Mouse (Mus musculus): Measurements from ENCODE around the gene Zfp599. TPM values are rescaled to one million over a fixed set of nuclear protein-coding genes. Genes with fewer than 3 reads are reported as not detected.

The Zfp599 gene
- total and polyA plus RNA-seq, 3 experiments: 7.6 to 12.1 TPM; not detected in 1

DNA sequence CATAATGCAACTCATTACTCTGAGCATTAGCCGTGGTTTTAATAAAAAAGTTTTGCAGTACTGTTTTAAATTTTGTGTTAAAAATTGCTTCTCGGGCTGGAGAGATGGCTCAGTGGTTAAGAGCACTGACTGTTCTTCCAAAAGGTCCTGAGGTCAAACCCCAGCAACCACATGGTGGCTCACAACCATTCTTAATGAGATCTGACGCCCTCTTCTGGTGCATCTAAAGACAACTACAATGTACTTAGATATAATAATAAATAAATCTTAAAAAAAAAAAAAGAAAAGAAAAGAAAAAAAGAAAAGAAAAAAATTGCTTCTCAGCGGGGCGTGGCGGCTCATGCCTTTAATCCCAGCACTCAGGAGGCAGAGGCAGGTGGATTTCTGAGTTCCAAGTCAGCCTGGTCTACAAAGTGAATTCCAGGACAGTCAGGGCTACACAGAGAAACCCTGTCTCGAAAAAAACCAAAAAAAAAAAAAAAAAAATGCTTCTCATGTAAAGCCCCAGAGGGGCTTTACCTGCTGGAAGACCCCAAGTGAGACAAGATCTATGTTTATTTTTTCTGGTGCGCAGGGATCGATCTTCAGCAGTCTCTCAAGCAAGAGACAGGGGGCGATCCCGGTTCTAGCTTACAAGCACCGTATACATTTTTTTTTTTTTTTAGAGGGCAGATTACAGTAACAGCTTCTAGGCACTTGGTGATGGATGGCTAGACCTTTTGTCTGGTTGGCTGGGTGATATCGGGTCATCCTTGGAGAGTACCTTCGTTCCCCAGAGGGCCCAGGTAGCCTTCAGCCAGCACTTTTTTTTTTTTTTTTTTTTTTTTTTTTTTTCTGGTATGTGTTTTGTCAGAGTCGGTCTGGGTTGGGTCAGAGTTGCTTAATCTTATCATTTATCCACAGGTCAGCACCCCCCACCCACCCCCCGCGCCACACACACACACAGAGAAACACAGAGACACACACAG lies 34.9 kb downstream of the Zfp599 start (continued):
- TF ChIP-seq ZMIZ1 (IDR thresholded peaks at IDR 0.05; ENCODE audit: low read depth, low read length) (no peak), GABPA (IDR thresholded peaks at IDR 0.05; ENCODE audit: low read depth, low read length) (0 out of 2 replicates have a peak, but pooled peaks have one; percentile 21), POLR2AphosphoS2 (IDR thresholded peaks at IDR 0.05; ENCODE audit: low read length) (no peak), BHLHE40 (IDR thresholded peaks at IDR 0.05; ENCODE audit: borderline replicate concordance, low read depth, low read length) (0 out of 2 replicates have a peak, but pooled peaks have one; percentile 18), RAD21 (IDR thresholded peaks at IDR 0.05; ENCODE audit: low read depth, low read length) (peak; percentile 56)

DNA sequence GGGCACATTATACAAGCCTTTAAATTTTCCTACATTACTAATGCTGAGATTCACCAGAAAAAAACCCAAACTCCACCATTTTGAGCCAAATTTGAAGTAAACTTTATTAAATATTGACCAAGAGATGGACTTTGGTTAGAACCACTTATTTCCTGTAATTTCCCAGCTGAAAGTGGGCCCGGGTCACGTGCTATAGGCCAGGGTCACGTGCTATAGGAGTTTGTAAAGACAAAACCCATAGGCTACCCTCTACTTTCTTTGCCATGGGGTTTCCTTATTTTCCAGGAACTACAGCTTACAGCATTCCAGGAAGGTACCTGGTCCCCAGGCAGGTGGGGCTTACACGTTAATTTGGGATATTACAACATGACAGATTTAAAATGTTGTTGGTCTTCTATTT lies 35.6 kb downstream of the Zfp599 start:
- DNase-seq (ENCODE audit: low read depth, low spot score): no peak
- H3K36me3 ChIP-seq (ENCODE audit: control insufficient read depth in 1 of 2, insufficient read depth in 2 of 2, low read length in 2 of 2): peaks cover 0 to 11% of the 10 kb centered on the region in 2 experiments; a peak in 2 of 4 replicates
- peaks cover 0 to 6% of the 10 kb centered on the region in 2 experiments; a peak in 3 of 4 replicates for H3K4me1 ChIP-seq (ENCODE audit: control insufficient read depth in 1 of 2, insufficient read depth in 2 of 2, low read length in 2 of 2)
- H3K9me3 ChIP-seq (replicated peaks; ENCODE audit: insufficient read depth, low read length): no peaks in the 10 kb centered on the region
- peaks cover 25% of the 10 kb centered on the region for H3K79me2 ChIP-seq (ENCODE audit: control insufficient read depth, insufficient read depth, low read length, poor library complexity)
- no peak overlapping the region for H3K27ac ChIP-seq (ENCODE audit: control insufficient read depth, low read depth, low read length)
- TF ChIP-seq TBP (IDR thresholded peaks at IDR 0.05; ENCODE audit: low read depth, low read length) (no peak), MAZ (IDR thresholded peaks at IDR 0.05; ENCODE audit: low read depth, low read length) (no peak), MAX (IDR thresholded peaks at IDR 0.05; ENCODE audit: low read length) (no peak), NRF1 (IDR thresholded peaks at IDR 0.05; ENCODE audit: insufficient read depth, low read depth, low read length, poor library complexity, severe bottlenecking) (no peak), SIN3A (IDR thresholded peaks at IDR 0.05; ENCODE audit: low read length) (no peak), CTCF (IDR thresholded peaks at IDR 0.05 in 2 of 3, conservative IDR thresholded peaks at IDR 0.05 in 1 of 3; ENCODE audit: control insufficient read depth in 1 of 3, insufficient read depth in 1 of 3, low read depth in 2 of 3, low read length in 3 of 3, poor library complexity in 1 of 3, severe bottlenecking in 1 of 3) (no peak), CHD1 (IDR thresholded peaks at IDR 0.05; ENCODE audit: low read depth, low read length) (no peak), TCF12 (IDR thresholded peaks at IDR 0.05; ENCODE audit: low read depth, low read length) (no peak), ZMIZ1 (IDR thresholded peaks at IDR 0.05; ENCODE audit: low read depth, low read length) (no peak), SMC3 (IDR thresholded peaks at IDR 0.05; ENCODE audit: low read depth, low read length) (no peak), USF2 (IDR thresholded peaks at IDR 0.05; ENCODE audit: borderline replicate concordance in 1 of 2, insufficient read depth in 1 of 2, low read depth in 1 of 2, low read length in 2 of 2) (no peak), KAT2A (conservative IDR thresholded peaks at IDR 0.05; ENCODE audit: low read depth, low read length) (no peak), RAD21 (IDR thresholded peaks at IDR 0.05; ENCODE audit: low read depth, low read length) (no peak), ZKSCAN1 (IDR thresholded peaks at IDR 0.05; ENCODE audit: low read depth, low read length) (no peak), POLR2A (IDR thresholded peaks at IDR 0.05; ENCODE audit: control insufficient read depth in 1 of 2, insufficient read depth in 1 of 2, low read depth in 1 of 2, low read length in 2 of 2, poor library complexity in 1 of 2) (no peak)
- no peak overlapping the region for H3K9ac ChIP-seq (ENCODE audit: control insufficient read depth, low read depth, low read length, poor library complexity, severe bottlenecking)
- peaks cover 0 to 3% of the 10 kb centered on the region in 2 experiments; a peak in 1 of 4 replicates for H3K27me3 ChIP-seq (ENCODE audit: control insufficient read depth in 1 of 2, insufficient read depth in 2 of 2, low read length in 2 of 2)
- H3K4me3 ChIP-seq (ENCODE audit: control insufficient read depth in 1 of 2, insufficient read depth in 1 of 2, low read depth in 2 of 2, low read length in 2 of 2): no peak overlapping the region

Measured in MEL (cell line).